Mouse (Mus musculus) retina, postnatal 7 days (tissue): ENCODE measurements at regions not wholly inside any gene's neighbourhood (a gene's known extent, or its start where the extent isn't known, plus 50 kb on each side); places are given as distances from the start of the nearest gene placed in this dataset.
A peak's percentile ranks its signal among the peaks of the same experiment; 100 is the strongest.

ENCODE experiments used
- DNase-seq: peaks from one replicate; pipeline ENCODE4 v3.0.0-alpha.2; 2012; ENCODE audit warnings: low read depth, low spot score

- no peak for DNase-seq
Observed at GRCm38 (mm10) chr8:36304809-36305208, 539.2 kb downstream of the Gm19410 start.

GRCm38 (mm10) chr8:36306336-36306735, 540.7 kb downstream of the Gm19410 start:
- DNase-seq, result no peak

DNA sequence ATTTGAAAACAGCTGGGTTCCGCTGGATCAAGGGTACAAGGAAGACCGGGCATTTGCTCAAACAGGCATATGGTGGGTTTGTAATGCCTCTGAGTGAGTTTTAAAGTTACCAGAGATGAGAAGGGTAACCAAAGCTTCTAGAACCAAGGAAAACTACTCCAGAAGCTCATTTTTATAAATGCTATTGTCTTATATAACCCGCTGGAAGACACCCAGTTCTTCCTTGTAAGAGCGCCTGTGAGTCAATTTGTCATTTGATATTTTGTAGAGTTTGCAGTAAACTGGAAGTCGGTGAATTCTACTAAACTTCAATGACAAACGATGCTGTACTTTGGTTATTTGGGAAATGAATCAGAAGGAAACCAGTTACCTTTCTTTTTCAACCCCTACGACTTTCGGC, 541.9 kb downstream of the Gm19410 start:
- DNase-seq, result no peak

- no peak for DNase-seq
Observed at GRCm38 (mm10) chr8:36308056-36308455, 542.5 kb downstream of the Gm19410 start.

GRCm38 (mm10) chr8:36309326-36309725, 543.7 kb downstream of the Gm19410 start:
- DNase-seq, result no peak

DNA sequence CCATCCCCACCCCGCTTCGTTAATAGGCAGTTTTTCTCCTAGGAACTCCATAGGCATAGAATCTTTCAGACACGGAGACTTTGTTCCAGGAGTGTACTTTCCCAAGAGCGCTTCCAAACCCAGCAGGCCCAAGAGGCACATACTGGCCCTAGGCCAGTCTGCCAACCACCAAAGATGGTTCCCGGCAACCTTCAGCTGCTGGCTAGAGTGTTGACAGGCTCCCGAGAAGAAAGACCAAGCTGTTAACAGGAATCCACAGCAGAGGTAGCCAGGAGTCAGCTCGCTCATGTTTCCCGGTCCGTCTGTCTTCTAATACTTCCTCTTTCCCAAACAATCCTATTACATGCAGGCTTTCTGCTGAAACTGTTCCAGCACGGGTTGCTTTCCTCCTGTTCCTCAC, 544.4 kb downstream of the Gm19410 start:
- DNase-seq, result no peak

DNA sequence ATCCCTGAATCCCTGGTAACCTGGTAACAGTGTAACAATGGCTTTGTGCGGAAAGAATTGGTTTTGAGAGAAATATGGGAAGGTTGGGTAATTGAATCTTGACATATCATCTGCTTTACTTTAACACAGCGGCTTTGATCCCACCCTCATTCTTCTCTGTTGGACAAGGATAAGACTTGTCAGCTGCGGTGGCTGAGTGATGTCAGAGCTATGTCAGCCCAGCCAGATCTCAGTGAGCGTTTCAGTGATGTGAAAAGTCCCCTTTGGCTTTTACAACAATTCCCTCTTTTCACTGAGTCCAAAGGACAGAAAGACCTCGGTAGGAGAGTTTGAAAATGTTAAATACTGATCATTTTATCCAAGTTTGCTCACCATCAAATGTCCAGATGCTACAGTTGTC, 546.1 kb downstream of the Gm19410 start:
- no peak for DNase-seq

DNA sequence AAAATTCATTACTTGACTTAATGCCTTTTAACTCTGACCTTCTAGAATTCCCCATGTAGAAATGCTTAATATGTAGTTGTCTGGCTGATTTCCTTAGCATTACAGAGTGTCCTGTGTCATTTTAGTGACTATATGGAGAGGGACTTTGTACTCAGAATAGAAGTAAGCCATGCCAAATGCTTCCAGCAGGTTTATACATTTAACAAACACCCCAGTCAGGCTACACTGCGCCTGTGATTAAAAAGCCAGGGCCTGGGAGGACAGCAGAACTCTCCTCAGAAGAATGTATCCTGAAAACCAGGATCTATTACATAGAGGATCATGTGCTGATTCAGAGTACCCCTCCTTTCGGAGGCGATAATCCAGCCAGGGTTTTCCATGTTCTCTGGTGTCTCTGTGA, 547.4 kb downstream of the Gm19410 start:
- no peak for DNase-seq

GRCm38 (mm10) chr8:36318396-36318795, 552.8 kb downstream of the Gm19410 start:
- DNase-seq, result no peak

- no peak for DNase-seq
Observed at GRCm38 (mm10) chr8:36318884-36319283, 553.3 kb downstream of the Gm19410 start.

DNA sequence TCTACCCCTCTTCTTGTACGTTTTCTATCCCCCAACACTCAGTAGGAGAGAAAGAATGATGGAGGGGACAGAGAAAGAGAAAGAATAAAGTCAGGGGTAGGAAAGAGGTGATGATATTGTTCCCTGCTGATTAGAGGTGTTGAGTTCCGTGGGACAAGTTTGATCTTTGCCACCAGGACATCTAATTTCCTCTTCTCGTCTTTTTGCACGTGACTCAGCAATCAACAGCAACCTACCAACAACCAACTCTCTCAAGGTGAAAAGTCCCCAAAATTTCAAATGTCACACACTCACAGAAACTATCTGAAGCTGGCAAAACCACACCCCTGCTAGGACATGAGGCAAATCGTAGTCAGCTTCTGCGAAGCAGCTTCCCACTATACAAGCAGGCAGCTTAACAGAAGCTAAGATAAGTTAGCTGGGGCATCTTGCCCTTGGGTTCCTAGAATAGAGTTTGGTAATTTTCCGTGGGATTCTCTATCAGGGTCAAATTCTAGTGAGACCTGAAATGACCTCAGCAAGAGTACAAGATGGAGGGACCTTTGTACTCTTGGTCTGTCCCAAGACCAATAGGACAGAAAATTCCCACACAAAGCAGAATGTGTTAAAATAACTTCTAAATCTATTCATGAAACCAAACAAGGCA, 553.8 kb downstream of the Gm19410 start:
- no peak for DNase-seq

- DNase-seq, result no peak
Observed at GRCm38 (mm10) chr8:36322125-36322524, 556.5 kb downstream of the Gm19410 start.

DNA sequence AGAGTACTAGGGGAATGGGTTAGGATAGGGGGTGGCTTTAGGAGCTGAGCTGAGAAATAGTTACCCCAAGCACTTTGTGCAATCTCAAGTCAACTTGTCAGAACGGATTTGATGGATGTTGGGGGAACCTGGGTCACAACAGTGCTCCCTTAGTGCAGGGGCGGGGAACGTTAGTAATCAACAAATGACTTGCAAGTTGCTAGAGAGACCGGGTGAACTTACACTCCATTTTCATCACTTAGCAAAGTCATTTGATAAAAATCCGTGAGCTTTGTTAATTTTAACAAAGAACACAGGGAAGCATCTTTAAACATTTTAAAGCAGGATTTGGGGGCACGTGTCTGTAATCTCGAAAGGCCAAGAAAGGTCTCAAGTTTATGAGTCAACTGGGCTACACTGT, 557.0 kb downstream of the Gm19410 start:
- no peak for DNase-seq

DNA sequence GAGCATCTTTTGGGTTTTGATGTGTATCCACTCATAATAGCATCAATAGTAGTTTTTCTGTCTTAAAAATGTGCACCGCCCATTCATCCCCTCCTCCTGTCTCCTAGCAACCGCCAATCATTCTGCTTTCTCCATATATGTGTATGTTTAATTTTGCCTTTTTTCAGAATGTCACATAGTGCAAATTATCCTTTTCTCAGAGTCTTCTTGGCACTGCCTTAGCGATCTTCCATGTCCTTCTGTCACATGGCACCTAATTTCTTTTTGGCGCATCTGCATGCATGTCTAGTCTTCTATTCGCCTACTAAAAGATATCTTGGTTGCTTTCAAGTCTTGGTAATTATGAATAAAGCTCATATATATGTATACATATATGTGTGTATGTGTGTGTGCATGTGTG, 573.0 kb downstream of the Gm19410 start:
- DNase-seq, result no peak

- DNase-seq, result no peak
Observed at GRCm38 (mm10) chr8:36339449-36339848, 573.9 kb downstream of the Gm19410 start.

DNA sequence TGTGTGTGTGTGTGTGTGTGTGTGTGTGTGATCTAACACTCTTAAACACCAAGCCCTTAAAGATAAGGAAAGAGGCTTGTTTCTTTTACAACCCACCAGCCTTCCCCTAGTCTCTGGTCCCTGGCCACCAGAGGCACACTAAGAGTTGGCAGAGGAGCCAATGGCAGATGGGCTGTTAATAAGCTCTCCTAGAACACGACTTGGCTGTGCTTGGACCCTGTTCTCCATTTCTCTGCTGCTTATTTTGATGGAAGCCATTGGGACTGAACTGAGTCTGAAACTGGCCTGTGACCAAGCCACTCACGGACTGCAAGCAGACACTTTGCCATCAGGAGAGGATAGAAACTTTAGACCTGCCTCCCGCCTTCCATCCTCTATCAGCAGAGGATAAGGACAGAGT, 574.9 kb downstream of the Gm19410 start:
- DNase-seq, result no peak

- DNase-seq, result no peak
Observed at GRCm38 (mm10) chr8:36341965-36342364, 576.4 kb downstream of the Gm19410 start.

- no peak for DNase-seq
Observed at GRCm38 (mm10) chr8:36342650-36343049, 577.1 kb downstream of the Gm19410 start.

DNA sequence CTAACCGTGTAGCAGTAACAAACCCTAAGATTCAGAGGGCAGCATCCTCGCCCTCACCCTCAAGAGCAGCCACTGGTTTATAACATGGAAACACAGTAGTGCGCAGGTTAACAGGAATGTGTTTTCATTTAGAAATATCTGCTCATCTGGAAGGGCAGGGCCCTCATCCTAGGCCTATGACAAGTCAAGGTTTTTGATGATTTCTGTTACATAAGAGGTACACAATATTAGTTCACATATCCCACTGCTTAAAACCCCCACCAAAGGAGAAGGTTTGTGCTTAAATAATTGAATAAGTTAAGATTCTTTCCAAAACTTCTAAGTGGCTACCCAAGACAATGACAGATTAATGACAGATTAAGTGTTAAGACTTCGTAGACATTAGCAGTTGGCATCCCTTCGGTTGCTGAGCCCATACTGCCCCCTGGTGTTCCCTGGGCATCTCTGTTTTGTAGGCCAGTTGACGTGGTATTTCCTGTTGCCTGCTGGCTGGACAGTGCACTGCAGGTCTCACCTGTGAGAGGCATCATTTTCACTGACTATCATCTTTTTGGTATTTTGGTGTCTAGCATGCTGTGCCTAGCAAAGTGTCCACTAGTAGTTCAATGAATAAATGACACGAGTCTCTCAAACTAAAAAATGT, 581.2 kb downstream of the Gm19410 start:
- DNase-seq, result peak; percentile 74

DNA sequence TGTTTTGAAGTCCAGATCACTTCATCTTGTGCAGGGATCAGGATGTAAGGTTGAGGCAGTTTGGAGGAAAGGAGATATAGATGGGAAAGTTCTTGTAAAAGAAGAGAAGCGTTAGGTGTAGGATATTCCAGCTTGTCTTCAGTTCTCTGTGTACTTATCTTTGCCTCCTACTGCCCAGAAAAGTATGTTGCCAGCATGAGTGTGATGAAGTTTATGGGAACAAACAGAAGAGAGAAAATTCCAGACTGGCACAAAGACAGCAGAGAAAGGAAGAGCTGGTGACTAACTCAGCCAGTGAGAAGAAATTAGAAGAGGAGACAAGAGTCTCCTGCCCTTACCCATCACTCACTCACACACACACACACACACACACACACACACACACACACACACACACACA, 582.5 kb downstream of the Gm19410 start:
- DNase-seq, result no peak

GRCm38 (mm10) chr8:36354926-36355325, 589.3 kb downstream of the Gm19410 start:
- DNase-seq, result no peak

DNA sequence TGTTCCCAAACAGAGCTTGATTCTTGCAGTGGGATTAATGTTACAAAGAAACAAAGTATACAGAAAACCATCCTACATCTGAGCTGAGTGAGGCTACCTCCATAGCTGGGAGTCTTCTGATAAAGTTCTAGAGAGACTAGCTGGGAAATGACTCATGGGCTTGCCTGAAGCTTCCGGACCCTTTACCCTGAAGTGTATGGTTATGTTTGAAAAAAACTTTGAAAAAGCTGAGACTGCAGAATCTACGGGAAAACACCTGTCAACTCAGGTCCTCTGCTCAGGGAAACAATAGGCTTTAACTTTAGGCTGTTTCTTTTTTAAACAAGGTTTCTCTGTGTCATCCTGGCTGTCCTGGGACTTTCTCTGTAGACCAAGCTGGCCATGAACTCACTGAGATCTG, 593.4 kb downstream of the Gm19410 start:
- no peak for DNase-seq

GRCm38 (mm10) chr8:36361255-36361654, 595.7 kb downstream of the Gm19410 start:
- DNase-seq, result peak; percentile 47

DNA sequence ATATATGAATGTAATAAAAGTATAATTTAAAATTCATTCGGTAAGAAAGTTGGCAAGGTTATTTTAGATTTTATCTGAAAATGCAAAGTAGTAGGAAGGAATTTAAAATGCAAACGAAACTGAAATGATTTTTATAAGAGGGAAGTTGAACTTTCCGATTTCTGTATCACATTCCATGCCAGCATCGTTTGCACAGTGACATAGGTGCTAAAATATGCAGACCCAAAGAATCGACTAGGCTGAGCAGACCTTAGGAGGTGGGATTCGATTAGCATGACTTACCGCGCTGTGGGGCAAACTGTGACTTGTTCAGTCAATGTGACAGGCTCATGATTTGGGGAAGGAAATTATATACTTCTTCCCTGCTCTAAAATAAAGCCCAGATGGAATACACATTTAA, 596.2 kb downstream of the Gm19410 start:
- DNase-seq, result no peak
